Mouse (Mus musculus): Measurements from ENCODE around the gene Rac2.

The Rac2 gene

GRCm38 (mm10) chr15:78521892-78522291 lies 50.7 kb downstream of the Rac2 start:
- WGBS = 84% methylated on average over 6 of the region's 6 CpGs

- 85% methylated on average over 8 of the region's 8 CpGs for WGBS
Measured at GRCm38 (mm10) chr15:78521331-78521730, 51.3 kb downstream of the Rac2 start.

GRCm38 (mm10) chr15:78520112-78520715 lies 52.4 kb downstream of the Rac2 start:
- WGBS = 68% methylated on average over 13 of the region's 13 CpGs

- WGBS = 42% methylated on average over 7 of the region's 7 CpGs
Measured at GRCm38 (mm10) chr15:78518221-78518620, 54.4 kb downstream of the Rac2 start.

- WGBS = 71% methylated on average over 6 of the region's 6 CpGs
Measured at GRCm38 (mm10) chr15:78515759-78516158, 56.8 kb downstream of the Rac2 start.

- WGBS = 28% methylated on average over 7 of the region's 7 CpGs
Measured at GRCm38 (mm10) chr15:78514393-78515146, 58.0 kb downstream of the Rac2 start.

GRCm38 (mm10) chr15:78513019-78513418 lies 59.6 kb downstream of the Rac2 start:
- 89% methylated on average over 14 of the region's 14 CpGs for WGBS

GRCm38 (mm10) chr15:78511951-78512350 lies 60.6 kb downstream of the Rac2 start:
- WGBS = 85% methylated on average over 7 of the region's 7 CpGs

- WGBS = 77% methylated on average over 6 of the region's 6 CpGs
Measured at GRCm38 (mm10) chr15:78510736-78511135, 61.8 kb downstream of the Rac2 start.

- 73% methylated on average over 8 of the region's 8 CpGs for WGBS
Measured at GRCm38 (mm10) chr15:78510121-78510576, 62.4 kb downstream of the Rac2 start.

GRCm38 (mm10) chr15:78509297-78509899 lies 63.2 kb downstream of the Rac2 start:
- WGBS = 64% methylated on average over 12 of the region's 12 CpGs
